Mouse (Mus musculus): ENCODE measurements around the gene Taf4. TPM values are rescaled to one million over a fixed set of nuclear protein-coding genes. Genes with fewer than 3 reads are reported as not detected.

The Taf4 gene
- 1 to 10 TPM; 7.6 to 7.7 TPM for total RNA-seq (2021)
- long read RNA-seq, experiment 1, full-length matches to known transcripts: 3 of 6 reads
- long read RNA-seq, experiment 1, partial matches to known transcripts: 1 of 6 reads
- long read RNA-seq, experiment 1, other reads (novel, unspliced or antisense): 2 of 6 reads
- long read RNA-seq, experiment 2, full-length matches to known transcripts: 1 of 2 reads
- long read RNA-seq, experiment 2, partial matches to known transcripts: 0 of 2 reads
- long read RNA-seq, experiment 2, other reads (novel, unspliced or antisense): 1 of 2 reads

DNA sequence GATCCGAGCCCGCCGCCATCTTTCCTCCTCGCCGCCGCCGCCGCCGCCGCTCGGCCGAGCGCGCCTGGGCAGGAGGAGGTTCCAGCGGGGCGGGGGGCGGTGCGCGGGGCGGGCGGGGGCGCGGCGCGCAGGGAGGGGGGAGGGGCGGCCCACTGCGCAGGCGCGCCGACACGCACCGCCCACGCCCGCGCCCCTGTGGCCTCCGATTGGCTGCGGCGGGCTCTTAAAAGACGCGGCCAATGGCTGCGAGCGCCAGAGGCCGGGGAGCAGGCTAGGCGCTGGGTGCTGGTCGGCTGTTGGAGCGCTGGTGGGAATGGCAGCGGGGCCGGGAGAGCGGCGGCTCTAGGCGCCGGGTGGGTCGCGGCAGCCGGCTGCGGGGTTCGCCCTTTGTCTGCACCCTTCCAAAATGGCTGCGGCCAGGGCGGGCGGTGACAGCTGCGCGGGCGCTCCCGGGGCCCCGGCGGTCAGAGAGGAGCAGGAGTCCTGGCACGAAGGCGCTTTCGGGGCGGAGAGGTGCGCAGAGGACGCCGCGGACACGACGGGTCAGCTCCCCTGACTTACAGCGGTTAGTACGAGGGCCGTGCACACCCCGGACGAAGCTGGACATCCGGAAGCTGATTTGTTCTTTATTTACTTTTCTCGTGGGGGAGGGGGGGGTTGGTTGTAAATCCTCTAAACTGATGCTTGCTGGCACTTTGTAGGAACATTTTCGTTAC is at the start of gene Taf4:
Gene Taf4, minus strand, starts transcription at position 19 of the 716 bp plus-strand sequence.
- DNase-seq: peak; percentile 88
- intact Hi-C loops (cut with DNase I; ENCODE audit: low total_unique reads): no loop called here

DNA sequence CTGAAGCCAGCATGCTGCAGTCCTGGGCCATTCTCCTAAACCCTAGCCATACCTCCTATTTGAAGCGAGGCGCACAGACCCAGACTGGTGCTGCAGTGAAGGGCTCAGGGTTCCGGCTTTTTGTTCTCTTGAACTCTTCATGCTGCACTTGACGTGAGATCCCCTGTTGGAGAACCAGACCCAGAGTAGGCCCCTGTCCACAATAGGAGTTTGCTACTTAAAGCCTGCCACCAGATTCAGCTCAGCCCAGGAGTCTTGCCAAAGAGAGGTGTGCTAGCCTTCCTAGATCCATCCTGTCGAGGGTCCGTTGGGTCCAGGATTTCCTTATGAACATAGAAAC is 49.4 kb upstream of the Taf4 start:
- DNase-seq: no peak
- intact Hi-C loops (cut with DNase I; ENCODE audit: low total_unique reads): no loop called here

DNA sequence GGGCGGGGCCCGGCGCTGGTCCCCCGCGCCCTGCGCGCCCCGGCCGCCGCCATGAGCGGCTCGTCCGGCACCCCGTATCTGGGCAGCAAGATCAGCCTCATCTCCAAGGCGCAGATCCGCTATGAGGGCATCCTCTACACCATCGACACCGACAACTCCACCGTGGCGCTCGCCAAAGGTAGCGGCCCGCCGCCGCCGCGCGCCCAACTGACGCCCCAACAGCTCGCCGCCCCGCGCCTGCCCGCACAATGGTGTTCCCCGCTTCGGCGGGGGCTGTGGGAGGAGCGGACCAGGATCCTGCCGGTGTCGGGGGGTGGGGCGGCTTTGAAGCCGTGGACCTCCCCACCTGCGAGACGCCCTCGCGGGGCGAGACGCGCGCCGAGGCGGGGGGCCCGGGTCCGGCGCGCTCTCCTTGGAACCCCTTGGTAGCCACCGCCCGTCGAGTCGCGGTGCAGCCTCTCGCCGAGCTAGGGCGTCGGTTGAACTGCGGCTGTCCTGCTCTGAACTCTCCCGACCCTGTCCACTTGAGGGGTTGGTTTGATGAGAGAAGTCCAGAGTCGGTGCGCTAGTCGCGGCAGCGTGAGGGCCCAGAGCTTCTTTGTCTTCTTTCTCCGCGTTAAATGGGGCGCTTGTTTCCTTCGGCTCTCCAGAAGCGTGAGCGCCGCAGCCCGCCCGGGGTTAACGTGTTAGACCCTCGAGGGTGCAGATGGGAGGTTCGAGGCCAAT is 48.9 kb upstream of the Taf4 start:
- intact Hi-C loops (cut with DNase I; ENCODE audit: low total_unique reads): no loop called here
- peak; percentile 54 for DNase-seq

DNA sequence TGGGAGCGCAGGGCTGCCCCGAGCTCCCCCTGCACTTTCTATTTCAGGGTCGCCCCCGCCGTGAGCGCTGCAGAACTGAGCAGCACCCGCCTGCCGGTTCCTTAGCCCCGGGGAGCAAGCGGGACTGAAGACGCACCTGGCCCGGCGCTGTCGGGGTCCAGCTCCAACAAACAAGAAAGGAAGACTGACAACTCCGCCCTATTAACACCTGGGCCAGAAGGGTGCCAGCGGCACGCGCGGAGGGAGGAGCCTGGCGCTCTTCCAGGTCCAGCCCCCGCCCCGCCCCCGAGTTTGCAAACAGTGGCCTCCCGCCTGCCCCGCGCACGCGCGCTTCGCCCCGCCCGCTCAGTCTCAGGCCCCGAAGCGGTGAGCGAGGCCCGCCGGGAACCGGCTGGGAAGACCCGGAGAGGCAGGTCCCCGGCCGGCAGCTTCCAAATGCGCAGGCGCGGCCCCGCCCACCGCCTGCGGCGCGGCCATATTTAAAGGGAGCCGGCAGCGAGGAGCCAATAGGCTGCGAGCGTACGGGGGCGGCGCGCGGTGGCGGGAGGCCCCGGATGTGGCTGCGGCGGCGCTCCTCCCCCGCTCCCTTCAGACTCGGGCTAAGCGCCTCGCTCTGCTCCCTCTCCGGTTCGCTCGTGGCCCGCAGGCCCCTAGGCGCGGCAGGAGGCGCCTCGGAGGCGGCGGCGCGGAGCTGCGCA is 48.1 kb upstream of the Taf4 start, which contains the start of gene Lsm14b:
Gene Lsm14b, plus strand, starts transcription at position 587 of the 698 bp plus-strand sequence.
- peak; percentile 98 for DNase-seq
- intact Hi-C loops (cut with DNase I; ENCODE audit: low total_unique reads): loop anchor here (5.0 kb wide), 1 partner anchor 42 kb away; no protein-coding TSS in a partner anchor

DNA sequence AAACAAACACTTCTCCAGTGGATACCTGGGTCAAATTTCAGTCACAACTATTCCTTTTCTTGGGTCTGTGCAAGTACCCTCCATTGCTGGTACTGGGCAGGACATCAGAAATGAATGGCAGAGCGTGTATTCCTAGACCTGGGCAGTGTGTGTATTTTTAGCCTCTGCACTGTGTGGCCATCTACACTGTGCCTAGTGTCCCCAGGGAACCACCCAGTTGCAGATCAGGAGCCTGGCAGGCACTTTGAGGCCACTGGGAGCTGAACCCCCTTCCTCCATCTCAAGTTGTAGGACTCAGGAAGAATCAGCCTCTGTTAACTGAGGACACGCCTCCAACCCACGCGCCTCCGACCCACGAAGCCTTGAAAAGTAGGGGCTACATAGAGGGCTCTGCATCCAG is 46.3 kb upstream of the Taf4 start:
- intact Hi-C loops (cut with DNase I; ENCODE audit: low total_unique reads): loop anchor here (5.0 kb wide), 1 partner anchor 40 kb away; no protein-coding TSS in a partner anchor
- no peak for DNase-seq

DNA sequence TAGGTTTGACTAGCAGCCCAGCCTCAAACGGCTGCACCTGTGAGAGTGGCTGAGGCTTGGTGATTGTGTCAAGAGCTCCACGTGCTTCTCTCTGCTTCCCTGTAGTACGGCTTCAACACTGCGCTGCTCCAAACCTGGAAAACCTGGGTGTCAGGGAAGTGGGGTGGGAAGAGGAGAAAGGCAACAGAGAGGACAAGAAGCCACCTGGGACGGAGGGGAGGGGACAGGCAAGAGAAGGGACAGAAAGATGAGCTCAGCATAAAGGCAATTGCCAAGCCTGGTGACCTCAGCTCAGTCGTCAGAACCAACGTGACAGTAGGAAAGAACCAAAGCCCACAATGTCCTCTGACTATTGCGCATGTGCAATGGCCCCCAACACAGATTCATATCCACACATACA is 44.5 kb upstream of the Taf4 start:
- intact Hi-C loops (cut with DNase I; ENCODE audit: low total_unique reads): loop anchor here (5.0 kb wide), 1 partner anchor 39 kb away; no protein-coding TSS in a partner anchor

DNA sequence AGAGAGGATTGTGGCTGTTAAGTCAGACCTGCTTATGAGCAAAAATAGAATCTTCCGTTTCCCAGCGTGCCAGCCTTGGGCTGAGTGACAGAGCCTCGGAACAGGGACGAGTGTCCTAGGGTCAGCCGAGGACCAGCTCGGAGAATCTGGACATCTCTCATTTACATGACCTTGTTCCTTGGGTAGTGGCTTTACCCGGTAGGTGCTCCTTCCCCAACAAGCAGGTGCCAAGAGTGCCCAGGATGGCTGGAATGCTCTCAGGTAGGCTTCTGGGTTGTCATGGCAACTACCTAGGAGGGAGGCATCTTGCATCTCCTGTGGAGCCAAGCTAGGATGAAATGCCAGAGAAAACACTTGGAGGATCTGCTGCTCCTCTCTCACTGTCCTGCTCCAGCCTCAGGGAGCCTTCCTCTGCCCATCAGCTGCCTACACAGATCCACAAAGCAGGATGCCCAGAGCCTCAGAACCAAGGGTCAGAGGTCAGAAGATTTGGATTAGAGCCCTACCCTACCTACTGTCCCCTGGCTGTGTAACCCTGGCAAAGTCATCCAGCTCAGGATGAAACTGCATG is 43.7 kb upstream of the Taf4 start:
- intact Hi-C loops (cut with DNase I; ENCODE audit: low total_unique reads): loop anchor here (5.0 kb wide), 1 partner anchor 38 kb away; no protein-coding TSS in a partner anchor
- DNase-seq: no peak

More for the DNA sequence above, 44.5 kb upstream of the Taf4 start:
- DNase-seq: no peak

DNA sequence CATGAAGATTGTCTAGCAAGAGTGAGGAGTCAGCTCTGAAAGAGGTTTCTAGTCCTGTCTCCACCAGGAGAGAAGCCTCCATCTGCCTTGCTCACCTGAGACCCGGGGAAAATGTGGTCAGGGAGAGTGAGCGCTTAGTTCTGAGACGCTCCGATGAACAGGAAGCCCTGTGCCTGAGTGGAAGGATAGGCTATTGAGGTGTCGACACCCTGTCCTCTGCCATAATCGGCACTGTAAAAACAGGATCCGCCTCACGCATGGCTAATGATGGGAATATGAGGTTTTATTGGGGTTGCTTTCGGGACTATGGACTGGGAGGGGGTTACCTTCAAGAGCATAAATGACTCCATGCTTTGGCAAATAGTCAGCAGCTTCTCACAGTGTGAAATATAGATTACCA is 42.1 kb upstream of the Taf4 start:
- intact Hi-C loops (cut with DNase I; ENCODE audit: low total_unique reads): no loop called here

DNA sequence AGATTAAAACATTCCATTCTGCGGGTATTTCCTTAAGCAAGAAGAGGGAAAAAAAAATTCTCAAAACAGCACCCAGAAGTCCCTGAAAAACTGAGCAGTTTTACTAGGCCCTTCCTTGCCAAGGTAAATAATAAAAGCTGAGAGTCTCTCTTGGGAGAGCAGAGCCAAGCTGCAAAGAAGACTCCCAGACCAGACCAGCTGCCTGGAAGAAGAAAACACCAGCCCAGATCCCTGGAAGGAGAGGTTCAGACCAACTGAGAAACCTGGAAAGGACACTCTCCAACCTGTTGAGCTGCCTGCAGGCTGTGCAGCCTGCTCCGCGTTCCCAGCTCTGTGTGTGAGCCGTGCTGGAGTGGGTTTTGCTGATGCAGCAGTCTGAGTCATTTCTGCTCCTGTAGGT is 41.2 kb upstream of the Taf4 start:
- DNase-seq: no peak
- intact Hi-C loops (cut with DNase I; ENCODE audit: low total_unique reads): no loop called here

More for the DNA sequence above, 42.1 kb upstream of the Taf4 start:
- DNase-seq: no peak

DNA sequence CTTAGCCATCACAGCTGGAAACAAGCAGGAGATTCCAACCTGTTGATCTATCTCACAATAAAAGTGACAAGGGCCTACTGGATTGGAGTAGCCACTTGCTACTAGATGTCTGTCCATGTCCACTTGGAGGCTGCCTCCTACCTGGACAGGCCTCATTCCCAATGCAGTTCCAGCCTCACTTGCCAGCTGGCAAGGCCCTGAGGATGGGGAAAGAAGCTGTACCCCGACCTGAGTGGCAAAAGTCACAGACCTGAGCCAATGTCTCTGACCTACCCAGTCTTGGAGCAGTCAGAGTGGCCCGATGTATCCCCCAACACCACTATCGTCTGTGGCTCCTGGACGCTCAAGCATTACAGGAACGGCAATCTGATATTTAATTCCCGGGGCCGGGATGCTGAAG is 37.2 kb upstream of the Taf4 start:
- intact Hi-C loops (cut with DNase I; ENCODE audit: low total_unique reads): no loop called here
- no peak for DNase-seq

DNA sequence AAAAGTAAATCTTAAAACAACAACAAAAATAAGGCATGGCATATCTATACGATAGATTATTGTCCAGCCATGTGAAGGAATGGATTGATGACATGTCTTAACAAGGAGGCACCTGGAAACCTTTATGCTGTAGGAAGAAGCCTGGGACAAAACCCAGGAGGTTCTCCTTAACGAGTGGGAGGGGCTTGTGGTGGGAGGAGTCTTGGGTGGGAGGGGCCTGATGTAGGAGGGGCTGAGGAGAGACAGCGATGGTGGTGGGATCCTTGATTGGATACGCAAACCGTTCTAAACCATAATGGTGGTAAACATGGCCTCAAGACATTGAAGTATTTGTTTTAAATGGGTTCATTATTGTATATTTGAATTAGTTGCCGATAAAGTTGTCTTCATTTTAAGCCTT is 34.9 kb upstream of the Taf4 start:
- DNase-seq: no peak
- intact Hi-C loops (cut with DNase I; ENCODE audit: low total_unique reads): no loop called here

DNA sequence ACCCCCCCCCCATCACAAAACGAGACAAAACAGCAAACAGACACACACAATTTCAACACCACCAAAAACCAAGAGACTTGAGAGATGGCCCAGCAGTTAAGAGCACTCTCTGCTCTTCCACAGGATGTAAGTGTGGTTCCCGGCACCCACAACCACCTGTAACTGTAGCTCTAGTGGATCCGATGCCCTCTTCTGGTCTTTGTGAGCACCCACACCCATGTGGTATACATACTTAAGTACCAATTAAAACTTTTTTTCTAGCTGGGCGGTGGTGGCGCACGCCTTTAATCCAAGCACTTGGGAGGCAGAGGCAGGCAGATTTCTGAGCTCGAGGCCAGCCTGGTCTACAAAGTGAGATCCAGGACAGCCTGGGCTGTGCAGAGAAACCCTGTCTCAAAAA is 34.2 kb upstream of the Taf4 start:
- no peak for DNase-seq
- intact Hi-C loops (cut with DNase I; ENCODE audit: low total_unique reads): no loop called here

DNA sequence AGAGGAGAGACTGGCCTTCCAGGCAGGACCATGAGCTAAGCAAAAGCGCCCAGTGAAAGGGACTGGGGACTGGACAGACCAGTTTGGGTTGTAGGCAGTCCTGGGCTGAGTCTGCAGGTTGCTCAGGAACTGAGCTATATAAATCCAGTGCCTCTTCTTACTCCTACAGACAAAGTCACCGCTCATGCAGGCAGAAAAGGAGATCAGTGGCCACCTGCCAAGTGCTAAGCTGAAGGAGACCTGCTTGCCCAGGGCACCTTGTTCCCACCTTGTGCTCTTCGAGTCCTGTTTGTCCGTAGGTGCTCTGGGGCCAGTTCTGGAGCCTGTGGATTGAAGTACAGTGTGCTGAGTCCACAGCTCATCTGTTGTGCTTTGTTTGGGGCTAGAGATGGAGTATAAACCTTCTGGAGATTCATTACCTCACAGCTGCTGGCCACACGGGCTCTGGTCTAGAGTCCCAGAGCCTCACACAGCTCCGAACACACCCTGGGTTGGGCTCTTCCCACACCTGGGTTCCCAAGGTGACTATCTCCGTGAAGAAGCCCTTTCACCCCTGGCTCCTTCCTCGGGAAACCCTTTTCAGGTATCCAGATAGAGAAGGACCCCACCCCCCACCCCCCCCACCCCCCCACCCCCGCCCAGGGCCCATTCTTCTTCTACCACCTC is 30.0 kb upstream of the Taf4 start:
- DNase-seq: no peak
- intact Hi-C loops (cut with DNase I; ENCODE audit: low total_unique reads): no loop called here

DNA sequence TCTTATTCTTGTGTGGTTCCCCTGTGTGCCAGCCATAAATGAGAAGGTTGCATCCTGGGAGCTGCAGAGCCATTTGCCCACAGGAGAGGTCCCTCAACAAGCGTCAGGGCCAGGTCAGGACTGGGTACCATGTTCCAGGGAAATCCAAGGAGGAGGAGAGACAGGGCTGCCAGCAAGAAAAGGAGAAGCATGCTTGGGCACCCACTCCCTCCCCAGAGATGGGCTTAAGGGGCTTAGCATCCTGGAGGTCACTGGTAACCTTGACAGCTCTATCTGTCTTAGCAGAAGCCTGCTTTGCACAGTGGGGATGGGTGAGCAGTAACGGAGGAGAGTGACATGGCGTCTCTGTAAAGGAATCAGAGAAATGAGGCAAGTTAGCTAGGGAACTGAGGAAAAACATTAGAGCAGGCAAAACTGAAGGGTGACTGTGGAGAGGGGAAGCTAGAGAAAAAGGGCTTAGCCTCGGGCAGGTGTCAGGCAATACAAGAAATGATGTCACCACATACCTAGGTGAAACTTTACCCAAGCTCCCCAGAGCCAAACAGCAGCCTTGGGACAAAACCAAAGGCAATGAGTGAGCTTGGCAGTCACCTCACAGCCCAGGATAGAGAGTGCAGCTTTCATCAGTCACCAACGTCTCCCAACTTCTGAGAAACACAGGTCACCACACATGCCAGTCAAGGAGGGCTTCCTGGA is 29.4 kb upstream of the Taf4 start:
- no peak for DNase-seq
- intact Hi-C loops (cut with DNase I; ENCODE audit: low total_unique reads): no loop called here

DNA sequence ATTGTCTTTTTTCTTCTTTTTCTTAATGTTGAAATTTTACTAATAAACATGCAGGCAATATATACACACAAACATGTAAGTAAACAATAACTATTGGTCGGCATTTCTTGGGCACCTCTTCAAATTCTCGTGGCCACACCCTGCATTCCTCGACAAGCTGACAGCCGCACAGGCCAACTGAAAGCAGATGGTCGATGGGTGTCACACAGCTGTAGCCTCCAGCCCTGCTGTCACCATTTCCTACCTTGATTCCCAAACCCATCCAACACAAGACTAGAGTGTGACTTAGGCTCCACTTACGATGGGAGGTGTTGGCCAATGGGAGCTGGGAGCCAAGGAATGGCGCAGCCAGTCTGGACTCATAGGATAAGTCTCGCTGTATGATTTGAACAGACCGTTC is 25.2 kb upstream of the Taf4 start:
- DNase-seq: no peak
- intact Hi-C loops (cut with DNase I; ENCODE audit: low total_unique reads): no loop called here

DNA sequence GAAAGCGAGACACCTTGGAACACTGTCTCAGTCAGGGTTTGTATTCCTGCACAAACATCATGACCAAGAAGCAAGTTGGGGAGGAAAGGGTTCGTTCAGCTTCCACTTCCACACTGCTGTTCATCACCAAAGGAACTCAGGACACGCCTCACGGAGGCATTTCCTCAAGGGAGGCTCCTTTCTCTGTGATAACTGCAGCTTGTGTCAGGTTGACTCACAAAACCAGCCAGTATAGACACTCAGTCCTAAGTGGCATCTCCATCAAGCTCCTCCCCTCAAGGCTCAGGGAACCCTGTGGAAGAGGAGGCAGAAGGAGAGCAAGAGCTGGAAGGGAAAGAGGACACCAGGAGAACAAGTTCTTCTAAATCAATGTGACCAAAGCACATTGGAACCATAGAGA is 22.0 kb upstream of the Taf4 start:
- intact Hi-C loops (cut with DNase I; ENCODE audit: low total_unique reads): no loop called here
- DNase-seq: no peak

DNA sequence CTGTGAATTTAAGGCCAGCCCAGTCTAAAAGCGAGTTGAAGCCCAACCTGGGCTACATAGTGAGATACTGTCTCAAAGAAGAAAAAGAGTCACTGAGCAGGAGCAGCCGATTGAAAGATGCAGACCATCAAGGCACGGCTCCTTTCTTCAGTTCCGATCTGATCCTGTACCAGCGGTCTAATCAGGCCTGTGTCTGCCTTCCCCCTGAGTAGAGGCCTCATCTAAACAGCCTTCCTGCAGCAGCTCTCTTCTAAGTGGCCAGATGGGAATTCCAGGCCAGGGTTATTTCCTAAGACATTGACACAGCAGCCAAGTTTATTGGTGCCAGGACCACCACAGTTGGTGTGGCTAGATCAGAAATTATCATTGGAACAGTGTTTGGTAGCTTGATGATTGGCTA is 16.6 kb upstream of the Taf4 start:
- intact Hi-C loops (cut with DNase I; ENCODE audit: low total_unique reads): no loop called here

DNA sequence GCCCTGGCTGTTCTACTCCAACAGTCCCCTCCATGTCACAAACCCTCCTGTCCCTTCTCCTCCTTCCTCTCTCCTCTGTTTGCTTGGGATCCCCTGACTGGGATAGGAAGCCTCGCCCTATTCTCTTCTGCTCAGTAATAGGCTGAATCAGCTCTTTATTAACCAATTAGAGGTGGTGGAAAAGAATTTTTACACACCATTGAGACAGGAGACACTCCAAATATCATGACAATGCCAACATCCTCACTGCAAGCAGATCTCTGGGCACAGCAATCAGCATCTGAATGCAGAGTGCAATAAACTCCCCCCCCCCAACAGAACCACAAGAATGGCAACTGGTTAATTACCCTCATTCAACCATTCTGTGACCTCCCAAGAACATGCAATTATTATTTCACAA is 12.7 kb upstream of the Taf4 start:
- no peak for DNase-seq
- intact Hi-C loops (cut with DNase I; ENCODE audit: low total_unique reads): no loop called here

More for the DNA sequence above, 16.6 kb upstream of the Taf4 start:
- no peak for DNase-seq
